Mouse (Mus musculus): ENCODE results near the gene Hivep3. TPM values are rescaled to one million over a fixed set of nuclear protein-coding genes. Genes with fewer than 3 reads are reported as not detected.

The Hivep3 gene
- polyA plus RNA-seq, 1 experiment from 2014 or later, result 4.2 TPM

DNA sequence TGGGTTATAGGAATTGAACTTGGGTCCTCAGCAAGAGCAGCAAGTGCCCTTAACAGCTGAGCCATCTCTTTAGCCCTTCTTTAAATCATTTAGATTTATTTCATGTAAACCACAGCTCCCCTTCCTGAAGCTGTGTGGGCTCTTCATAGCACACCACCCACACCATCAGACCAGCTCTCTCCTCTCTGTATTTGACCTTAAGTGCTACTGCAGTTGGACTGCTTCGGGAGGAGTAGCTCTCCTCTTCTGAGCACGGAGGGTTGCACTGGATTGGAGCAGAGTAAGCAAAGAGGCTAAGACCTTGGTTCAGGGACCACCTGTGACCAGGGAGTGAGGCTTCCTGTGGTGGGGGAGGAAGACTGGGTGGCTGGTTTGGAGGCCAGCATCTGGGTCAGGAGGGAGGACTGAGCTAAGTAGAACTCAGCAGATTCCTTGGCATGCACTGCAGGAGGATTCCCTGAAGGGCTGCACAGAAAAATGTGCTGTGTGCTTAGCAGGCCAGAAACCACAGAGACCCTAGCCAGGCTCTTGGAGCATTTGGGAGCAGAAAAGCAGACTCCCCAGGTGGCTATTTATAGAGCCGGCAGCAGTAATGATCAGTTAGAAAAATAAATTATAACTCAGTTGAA lies 132.4 kb downstream of the Hivep3 start:
- WGBS, result 70% methylated on average over 3 of the region's 3 CpGs

GRCm38 (mm10) chr4:119867132-119867531 lies 133.5 kb downstream of the Hivep3 start:
- ATAC-seq (ENCODE audit: low FRiP score), result no peak
- WGBS, result 88% methylated on average over 3 of the region's 3 CpGs
- no peaks in the 10 kb centered on the region for H3K27me3 ChIP-seq
- H3K27ac ChIP-seq, result no peak overlapping the region
- no peaks in the 10 kb centered on the region for H3K9me3 ChIP-seq
- H3K36me3 ChIP-seq (replicated peaks), result no peaks in the 10 kb centered on the region
- H3K9ac ChIP-seq, result no peak overlapping the region
- no peak overlapping the region for H3K4me2 ChIP-seq
- H3K4me1 ChIP-seq, result no peaks in the 10 kb centered on the region
- no peak overlapping the region for H3K4me3 ChIP-seq (replicated peaks)

More for the DNA sequence above, 132.4 kb downstream of the Hivep3 start:
- Histone ChIP-seq H3K4me1 (no peaks in the 10 kb centered on the region), H3K9me3 (no peaks in the 10 kb centered on the region), H3K36me3 (replicated peaks) (no peaks in the 10 kb centered on the region), H3K27me3 (no peaks in the 10 kb centered on the region), H3K27ac (no peak overlapping the region), H3K4me2 (no peak overlapping the region), H3K9ac (no peak overlapping the region), H3K4me3 (replicated peaks) (no peak overlapping the region)
- no peak for ATAC-seq (ENCODE audit: low FRiP score)

DNA sequence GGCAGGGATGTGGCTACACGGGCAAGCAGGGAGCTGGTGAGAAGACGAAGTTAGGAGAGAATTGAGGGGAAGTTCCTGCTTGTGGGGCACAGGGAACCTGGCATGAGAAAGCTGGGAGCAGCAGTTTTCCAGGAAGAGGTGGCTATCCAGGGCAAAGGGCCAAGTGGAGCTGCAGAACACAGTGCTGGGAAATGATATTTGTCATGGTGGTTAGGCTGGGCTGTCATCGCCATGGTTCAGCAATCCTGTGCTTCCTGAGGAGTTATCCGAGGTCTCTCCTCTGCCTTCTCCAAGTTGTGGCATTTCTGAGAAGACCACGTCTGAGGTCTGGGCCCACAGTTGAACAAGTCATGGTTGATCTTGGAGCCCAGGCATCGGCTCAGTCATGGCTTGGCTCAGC lies 136.8 kb downstream of the Hivep3 start:
- 88% methylated on average over 6 of the region's 6 CpGs for WGBS
- no peaks in the 10 kb centered on the region for H3K9me3 ChIP-seq

GRCm38 (mm10) chr4:119871441-119871840 lies 137.9 kb downstream of the Hivep3 start:
- no peaks in the 10 kb centered on the region for H3K36me3 ChIP-seq (replicated peaks)
- H3K4me1 ChIP-seq, result peaks cover 5% of the 10 kb centered on the region; the same call in 1 of the 2 replicates
- no peaks in the 10 kb centered on the region for H3K9me3 ChIP-seq
- no peak overlapping the region for H3K27ac ChIP-seq
- no peak overlapping the region for H3K9ac ChIP-seq
- no peaks in the 10 kb centered on the region for H3K27me3 ChIP-seq
- no peak overlapping the region for H3K4me2 ChIP-seq
- WGBS, result 94% methylated on average over 2 of the region's 2 CpGs
- ATAC-seq (ENCODE audit: low FRiP score), result no peak
- H3K4me3 ChIP-seq (replicated peaks), result no peak overlapping the region

More for the DNA sequence above, 136.8 kb downstream of the Hivep3 start:
- no peak overlapping the region for H3K4me3 ChIP-seq (replicated peaks)
- H3K4me2 ChIP-seq, result no peak overlapping the region
- no peaks in the 10 kb centered on the region for H3K27me3 ChIP-seq
- H3K27ac ChIP-seq, result no peak overlapping the region
- H3K9ac ChIP-seq, result no peak overlapping the region
- ATAC-seq (ENCODE audit: low FRiP score), result no peak
- no peaks in the 10 kb centered on the region for H3K4me1 ChIP-seq
- H3K36me3 ChIP-seq (replicated peaks), result no peaks in the 10 kb centered on the region

GRCm38 (mm10) chr4:119871861-119872582 lies 138.4 kb downstream of the Hivep3 start:
- H3K27me3 ChIP-seq, result no peaks in the 10 kb centered on the region
- H3K9me3 ChIP-seq, result no peaks in the 10 kb centered on the region
- H3K4me1 ChIP-seq, result peaks cover 11% of the 10 kb centered on the region
- no peak overlapping the region for H3K4me2 ChIP-seq
- no peak overlapping the region for H3K4me3 ChIP-seq (replicated peaks)
- H3K27ac ChIP-seq, result no peak overlapping the region
- H3K9ac ChIP-seq, result no peak overlapping the region
- no peaks in the 10 kb centered on the region for H3K36me3 ChIP-seq (replicated peaks)
- 90% methylated on average over 10 of the region's 10 CpGs for WGBS
- ATAC-seq (ENCODE audit: low FRiP score), result no peak

DNA sequence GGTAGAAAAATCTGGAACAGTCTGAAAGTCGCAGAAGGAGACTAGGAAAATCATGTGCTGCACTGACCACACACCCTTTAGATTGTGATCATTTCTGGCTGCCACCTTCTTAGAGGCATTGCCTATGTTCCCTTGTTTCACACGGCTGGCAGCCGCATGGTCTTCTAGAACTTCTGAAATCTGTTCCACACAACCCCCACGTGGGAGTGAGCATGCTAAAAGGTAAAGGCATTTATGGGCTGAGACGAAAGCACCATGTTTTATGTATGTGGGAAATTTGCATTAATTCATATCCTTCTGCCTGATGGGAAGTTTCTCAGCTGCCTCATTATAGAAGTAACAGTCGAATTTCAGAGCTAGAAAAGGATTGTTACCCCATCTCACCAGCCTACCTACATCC lies 140.4 kb downstream of the Hivep3 start:
- Histone ChIP-seq H3K4me3 (replicated peaks) (no peak overlapping the region), H3K27ac (no peak overlapping the region), H3K9ac (no peak overlapping the region), H3K4me2 (no peak overlapping the region), H3K4me1 (peaks cover 12% of the 10 kb centered on the region), H3K27me3 (no peaks in the 10 kb centered on the region), H3K36me3 (replicated peaks) (no peaks in the 10 kb centered on the region), H3K9me3 (no peaks in the 10 kb centered on the region)
- ATAC-seq (ENCODE audit: low FRiP score), result no peak
- WGBS, result 69% methylated on average over 6 of the region's 6 CpGs

GRCm38 (mm10) chr4:119875592-119875991 lies 142.0 kb downstream of the Hivep3 start:
- no peak overlapping the region for H3K27ac ChIP-seq
- WGBS, result 89% methylated on average over 2 of the region's 2 CpGs
- peaks cover 12% of the 10 kb centered on the region for H3K4me1 ChIP-seq
- H3K9ac ChIP-seq, result no peak overlapping the region
- no peaks in the 10 kb centered on the region for H3K9me3 ChIP-seq
- H3K4me3 ChIP-seq (replicated peaks), result no peak overlapping the region
- no peak for ATAC-seq (ENCODE audit: low FRiP score)
- no peaks in the 10 kb centered on the region for H3K36me3 ChIP-seq (replicated peaks)
- H3K27me3 ChIP-seq, result no peaks in the 10 kb centered on the region
- no peak overlapping the region for H3K4me2 ChIP-seq

DNA sequence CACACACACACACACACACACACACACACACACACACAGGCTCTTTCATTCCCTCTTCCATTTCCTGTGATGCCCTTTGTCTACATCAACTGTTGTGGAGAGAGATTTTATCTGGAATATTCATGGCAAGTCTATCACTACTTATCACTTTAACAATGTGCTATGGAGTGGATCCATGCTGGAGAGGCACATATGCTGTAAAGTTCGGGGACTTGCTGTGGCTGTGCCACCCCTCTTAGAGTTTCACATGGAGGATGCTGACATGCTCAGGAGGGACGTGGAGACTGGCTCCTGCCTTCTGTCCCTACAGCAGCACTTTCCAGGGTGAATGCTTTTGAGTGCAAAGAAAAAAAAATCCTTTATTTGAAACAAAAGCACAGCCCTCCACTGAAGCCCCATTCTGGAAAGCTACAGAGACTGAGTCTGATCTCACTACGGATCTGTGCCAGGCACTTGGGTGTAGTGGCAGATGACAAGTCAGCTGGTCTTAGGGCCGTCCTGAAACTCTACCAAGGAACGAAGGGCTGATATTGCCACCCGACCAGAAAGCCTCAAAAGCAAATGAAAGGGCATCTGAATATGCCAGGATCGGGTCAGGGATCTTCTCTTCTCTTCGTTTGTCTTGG lies 143.1 kb downstream of the Hivep3 start:
- Histone ChIP-seq H3K27ac (no peak overlapping the region), H3K36me3 (replicated peaks) (no peaks in the 10 kb centered on the region), H3K27me3 (no peaks in the 10 kb centered on the region), H3K9ac (no peak overlapping the region), H3K4me3 (replicated peaks) (no peak overlapping the region), H3K9me3 (no peaks in the 10 kb centered on the region), H3K4me2 (no peak overlapping the region), H3K4me1 (peaks cover 12% of the 10 kb centered on the region)
- ATAC-seq (ENCODE audit: low FRiP score), result no peak
- 63% methylated on average over 8 of the region's 8 CpGs for WGBS

DNA sequence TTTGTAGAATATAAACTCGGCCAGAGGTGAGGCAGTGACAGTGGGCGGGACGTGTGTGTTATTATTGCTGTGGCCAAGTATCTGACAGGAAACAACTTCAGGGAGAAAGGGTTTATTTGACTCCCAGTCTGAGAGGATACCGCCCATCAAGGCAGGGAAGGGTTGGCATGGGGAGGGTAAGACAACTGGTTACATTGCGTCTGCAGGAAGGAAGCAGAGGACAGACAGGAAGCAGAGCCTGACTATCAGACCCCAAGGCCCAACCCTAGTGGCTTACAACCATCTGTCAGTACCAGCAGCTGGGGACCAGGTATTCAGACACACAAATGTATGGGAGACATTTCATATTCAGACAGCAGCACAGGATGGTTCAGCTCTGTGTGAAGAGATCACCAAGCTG lies 144.6 kb downstream of the Hivep3 start:
- no peak for ATAC-seq (ENCODE audit: low FRiP score)
- H3K4me2 ChIP-seq, result no peak overlapping the region
- H3K36me3 ChIP-seq (replicated peaks), result no peaks in the 10 kb centered on the region
- no peak overlapping the region for H3K9ac ChIP-seq
- no peaks in the 10 kb centered on the region for H3K9me3 ChIP-seq
- H3K4me1 ChIP-seq, result peaks cover 18% of the 10 kb centered on the region
- no peak overlapping the region for H3K4me3 ChIP-seq (replicated peaks)
- no peak overlapping the region for H3K27ac ChIP-seq
- no peaks in the 10 kb centered on the region for H3K27me3 ChIP-seq
- 89% methylated on average over 5 of the region's 5 CpGs for WGBS

DNA sequence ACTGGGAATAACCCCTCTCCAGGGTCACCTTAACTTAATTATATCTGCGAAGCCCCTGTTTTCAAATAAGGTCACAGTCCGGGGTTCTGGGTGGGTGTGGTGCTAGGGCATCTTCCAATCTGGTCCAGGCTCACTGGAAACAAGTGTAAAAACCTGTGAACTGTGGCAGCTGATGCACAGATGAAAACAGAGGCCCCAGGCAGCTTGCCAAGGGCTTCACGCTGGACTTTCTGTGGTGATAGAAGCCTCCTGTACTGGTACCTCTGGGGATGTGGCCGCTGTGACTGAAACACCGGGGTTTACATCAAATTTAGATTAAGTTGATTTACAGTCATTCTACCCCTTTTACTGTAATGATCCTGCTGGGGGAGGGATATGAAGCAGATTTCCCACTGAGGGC lies 146.1 kb downstream of the Hivep3 start:
- no peaks in the 10 kb centered on the region for H3K27me3 ChIP-seq
- no peak overlapping the region for H3K4me3 ChIP-seq (replicated peaks)
- H3K9me3 ChIP-seq, result no peaks in the 10 kb centered on the region
- H3K9ac ChIP-seq, result no peak overlapping the region
- no peak overlapping the region for H3K27ac ChIP-seq
- H3K4me1 ChIP-seq, result peaks cover 18% of the 10 kb centered on the region
- no peak for ATAC-seq (ENCODE audit: low FRiP score)
- H3K4me2 ChIP-seq, result no peak overlapping the region
- H3K36me3 ChIP-seq (replicated peaks), result no peaks in the 10 kb centered on the region
- 85% methylated on average over 5 of the region's 5 CpGs for WGBS

- H3K4me2 ChIP-seq, result no peak overlapping the region
- H3K4me3 ChIP-seq (replicated peaks), result no peak overlapping the region
- no peak for ATAC-seq (ENCODE audit: low FRiP score)
- 85% methylated on average over 7 of the region's 7 CpGs for WGBS
- H3K9me3 ChIP-seq, result no peaks in the 10 kb centered on the region
- H3K27me3 ChIP-seq, result no peaks in the 10 kb centered on the region
- H3K36me3 ChIP-seq (replicated peaks), result no peaks in the 10 kb centered on the region
- H3K27ac ChIP-seq, result no peak overlapping the region
- peaks cover 18% of the 10 kb centered on the region for H3K4me1 ChIP-seq
- H3K9ac ChIP-seq, result no peak overlapping the region
These were observed 146.7 kb downstream of the Hivep3 start for GRCm38 (mm10) chr4:119880270-119880669.

DNA sequence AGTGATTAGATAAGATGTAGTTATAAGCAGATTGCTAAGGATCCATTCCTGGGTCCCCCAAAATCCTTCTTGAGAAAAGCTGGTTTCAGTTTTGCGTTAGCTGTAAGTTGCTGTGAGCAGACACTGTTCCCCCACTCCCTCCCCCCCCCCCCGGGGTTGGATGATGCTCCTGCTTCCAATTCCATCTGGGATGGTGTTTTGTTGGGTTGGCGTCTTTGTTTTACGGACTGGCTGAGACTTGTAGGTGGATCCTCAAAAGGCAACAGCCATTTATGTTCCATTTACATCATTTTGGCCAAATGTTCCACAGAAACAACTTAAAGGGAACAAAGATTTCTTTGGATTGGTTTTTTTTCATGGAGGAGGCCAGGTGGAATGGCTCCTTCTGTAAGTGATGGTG lies 147.7 kb downstream of the Hivep3 start:
- Histone ChIP-seq H3K27me3 (no peaks in the 10 kb centered on the region), H3K9ac (no peak overlapping the region), H3K27ac (no peak overlapping the region), H3K4me1 (peaks cover 14% of the 10 kb centered on the region), H3K4me2 (no peak overlapping the region), H3K36me3 (replicated peaks) (no peaks in the 10 kb centered on the region), H3K9me3 (no peaks in the 10 kb centered on the region), H3K4me3 (replicated peaks) (no peak overlapping the region)
- ATAC-seq (ENCODE audit: low FRiP score), result no peak
- 85% methylated on average over 4 of the region's 4 CpGs for WGBS
